ENCODE assay signal across 9 mouse cellular contexts in the genomic region with DNA sequence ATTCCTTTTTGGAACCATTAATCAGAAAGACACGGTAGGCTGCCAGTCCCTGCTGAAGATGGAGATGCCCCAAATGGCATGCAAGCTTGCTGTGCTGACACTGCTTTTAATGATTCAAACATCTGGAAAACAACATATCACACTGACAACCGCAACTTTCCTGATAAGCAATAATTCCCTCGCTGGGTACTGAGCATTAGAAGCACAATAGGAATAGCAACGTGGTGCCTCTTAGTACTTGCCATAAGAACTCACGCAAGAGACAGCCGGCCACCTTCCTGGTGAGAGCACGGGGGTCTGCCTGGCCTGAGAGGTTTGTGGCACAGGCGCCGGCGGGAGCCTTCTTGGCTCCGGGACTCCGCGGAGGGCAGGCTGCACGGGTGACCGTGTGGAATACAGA. TPM values are rescaled to one million over a fixed set of nuclear protein-coding genes. Genes with fewer than 3 reads are reported as not detected.
"Had no signal": no experiment of that assay in that cellular context is flagged by ENCODE, and none has a peak within 500 bp of the region (broad histone marks: within the 10 kb centered on the region; RNA-seq: fewer than 3 reads in every experiment).

No protein-coding gene starts in this region.

RNA-seq across cellular contexts. Expression of a gene that starts 22.5 kb away (rescaled TPM):
- polyA plus RNA-seq: liver, embryonic 15.5 days; liver, postnatal 0 days; lung, adult 2 months; neural tube, embryonic 12.5 days; neural tube, embryonic 14.5 days; spleen, adult 2 months; stomach, embryonic 15.5 days; thymus, adult 2 months; urinary bladder, adult 2 months had no signal
